Mouse (Mus musculus) ovary, postnatal 10 days (tissue): ENCODE measurements around the gene Bid.

Source experiments
- DNase-seq: peaks from one replicate; pipeline ENCODE4 v3.0.0; 2022; ENCODE audit warnings: low spot score

Bid gene

GRCm38 (mm10) chr6:120916074-120916971, at the start of gene Bid:
TSS of gene Bid (minus strand) at chr6:120916853.
- DNase-seq: peak; percentile 75

GRCm38 (mm10) chr6:120965814-120966213, 49.2 kb upstream of the Bid start:
- no peak for DNase-seq

- no peak for DNase-seq
These were observed 47.5 kb upstream of the Bid start for GRCm38 (mm10) chr6:120964179-120964578.

- no peak for DNase-seq
These were observed 43.8 kb upstream of the Bid start for GRCm38 (mm10) chr6:120960338-120961030.

GRCm38 (mm10) chr6:120957331-120957730, 40.7 kb upstream of the Bid start:
- no peak for DNase-seq

GRCm38 (mm10) chr6:120956259-120957161, 39.9 kb upstream of the Bid start:
- no peak for DNase-seq

GRCm38 (mm10) chr6:120955215-120955614, 38.6 kb upstream of the Bid start:
- no peak for DNase-seq

- DNase-seq: no peak
These were observed 37.6 kb upstream of the Bid start for GRCm38 (mm10) chr6:120954241-120954640.

GRCm38 (mm10) chr6:120952475-120952874, 35.8 kb upstream of the Bid start:
- no peak for DNase-seq

GRCm38 (mm10) chr6:120951311-120951710, 34.7 kb upstream of the Bid start:
- no peak for DNase-seq

GRCm38 (mm10) chr6:120945510-120945909, 28.9 kb upstream of the Bid start:
- DNase-seq: no peak

- DNase-seq: no peak
These were observed 27.3 kb upstream of the Bid start for GRCm38 (mm10) chr6:120943964-120944363.

GRCm38 (mm10) chr6:120943551-120943950, 26.9 kb upstream of the Bid start:
- no peak for DNase-seq

- DNase-seq: no peak
These were observed 26.4 kb upstream of the Bid start for GRCm38 (mm10) chr6:120943079-120943478.

- no peak for DNase-seq
These were observed 24.9 kb upstream of the Bid start for GRCm38 (mm10) chr6:120941575-120941974.

GRCm38 (mm10) chr6:120941084-120941481, 24.4 kb upstream of the Bid start:
- DNase-seq: no peak

GRCm38 (mm10) chr6:120940446-120941083, 23.9 kb upstream of the Bid start:
- no peak for DNase-seq

GRCm38 (mm10) chr6:120939783-120940182, 23.1 kb upstream of the Bid start:
- no peak for DNase-seq

- DNase-seq: no peak
These were observed 22.3 kb upstream of the Bid start for GRCm38 (mm10) chr6:120938763-120939450.

GRCm38 (mm10) chr6:120937999-120938608, 21.5 kb upstream of the Bid start:
- DNase-seq: no peak
